Mouse (Mus musculus): ENCODE measurements around the gene Rims1. TPM values are rescaled to one million over a fixed set of nuclear protein-coding genes. Genes with fewer than 3 reads are reported as not detected.

Gene Rims1
- polyA plus RNA-seq, 1 experiment from 2014 or later = 2.0 TPM

DNA sequence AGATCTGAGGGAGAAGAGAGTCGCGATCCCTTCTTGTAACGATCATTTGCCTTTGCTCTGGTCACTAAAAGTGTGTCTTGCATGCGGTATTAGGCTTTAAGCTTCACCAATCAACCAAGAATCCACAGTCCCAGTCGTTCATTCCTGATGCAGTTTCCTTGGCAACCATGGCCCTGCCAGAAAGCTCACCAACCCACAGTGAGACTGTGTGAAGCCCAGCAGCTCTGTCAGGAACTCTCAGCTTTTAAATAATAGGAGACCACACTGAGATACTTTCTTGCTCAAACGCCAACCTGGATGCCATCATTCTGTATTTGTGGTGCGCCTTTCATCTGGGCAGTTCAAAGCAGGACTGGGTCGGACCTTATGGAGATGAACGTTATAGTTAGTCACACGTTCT is 539.3 kb downstream of the Rims1 start:
- 61% methylated on average over 10 of the region's 10 CpGs for WGBS

DNA sequence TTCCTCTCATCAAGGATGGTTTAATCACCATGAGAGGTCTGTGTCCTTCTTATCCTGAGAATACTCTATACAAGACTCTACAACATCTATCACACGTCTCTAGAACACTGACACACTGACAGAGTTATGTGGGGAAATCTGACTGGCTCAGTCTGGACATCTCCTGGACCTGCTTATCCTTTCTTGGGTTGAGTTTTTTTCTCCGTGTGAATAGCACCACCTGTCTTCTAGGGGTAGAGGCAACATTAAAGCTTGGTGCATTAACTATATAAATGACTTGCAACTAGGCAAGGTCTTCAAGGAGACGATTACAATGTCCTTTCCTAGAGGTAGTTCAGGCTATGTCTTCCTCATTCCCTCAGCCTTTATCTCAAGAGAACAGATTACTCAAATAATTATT is 540.3 kb downstream of the Rims1 start:
- Histone ChIP-seq H3K4me3 (ENCODE audit: low read length) (no peak overlapping the region), H3K36me3 (ENCODE audit: control insufficient read depth, insufficient read depth, low read length) (no peaks in the 10 kb centered on the region), H3K4me2 (ENCODE audit: low read depth, low read length) (no peak overlapping the region), H3K9ac (ENCODE audit: low read length) (no peak overlapping the region), H3K9me3 (ENCODE audit: control insufficient read depth, low read length) (no peaks in the 10 kb centered on the region), H3K4me1 (replicated peaks; ENCODE audit: control insufficient read depth, insufficient read depth, low read length) (0 out of 2 replicates have a peak, but pooled peaks cover 2% of the 10 kb centered on the region), H3K27me3 (ENCODE audit: control insufficient read depth, insufficient read depth, low read depth, low read length) (no peaks in the 10 kb centered on the region), H3K27ac (ENCODE audit: low read length) (no peak overlapping the region)
- ATAC-seq (ENCODE audit: low read depth) = no peak
- 54% methylated on average over 3 of the region's 3 CpGs for WGBS

More for the DNA sequence above, 539.3 kb downstream of the Rims1 start:
- Histone ChIP-seq H3K36me3 (ENCODE audit: control insufficient read depth, insufficient read depth, low read length) (no peaks in the 10 kb centered on the region), H3K9ac (ENCODE audit: low read length) (no peak overlapping the region), H3K27me3 (ENCODE audit: control insufficient read depth, insufficient read depth, low read depth, low read length) (no peaks in the 10 kb centered on the region), H3K4me1 (replicated peaks; ENCODE audit: control insufficient read depth, insufficient read depth, low read length) (0 out of 2 replicates have a peak, but pooled peaks cover 2% of the 10 kb centered on the region), H3K4me3 (ENCODE audit: low read length) (no peak overlapping the region), H3K9me3 (ENCODE audit: control insufficient read depth, low read length) (no peaks in the 10 kb centered on the region), H3K4me2 (ENCODE audit: low read depth, low read length) (no peak overlapping the region), H3K27ac (ENCODE audit: low read length) (no peak overlapping the region)
- no peak for ATAC-seq (ENCODE audit: low read depth)

DNA sequence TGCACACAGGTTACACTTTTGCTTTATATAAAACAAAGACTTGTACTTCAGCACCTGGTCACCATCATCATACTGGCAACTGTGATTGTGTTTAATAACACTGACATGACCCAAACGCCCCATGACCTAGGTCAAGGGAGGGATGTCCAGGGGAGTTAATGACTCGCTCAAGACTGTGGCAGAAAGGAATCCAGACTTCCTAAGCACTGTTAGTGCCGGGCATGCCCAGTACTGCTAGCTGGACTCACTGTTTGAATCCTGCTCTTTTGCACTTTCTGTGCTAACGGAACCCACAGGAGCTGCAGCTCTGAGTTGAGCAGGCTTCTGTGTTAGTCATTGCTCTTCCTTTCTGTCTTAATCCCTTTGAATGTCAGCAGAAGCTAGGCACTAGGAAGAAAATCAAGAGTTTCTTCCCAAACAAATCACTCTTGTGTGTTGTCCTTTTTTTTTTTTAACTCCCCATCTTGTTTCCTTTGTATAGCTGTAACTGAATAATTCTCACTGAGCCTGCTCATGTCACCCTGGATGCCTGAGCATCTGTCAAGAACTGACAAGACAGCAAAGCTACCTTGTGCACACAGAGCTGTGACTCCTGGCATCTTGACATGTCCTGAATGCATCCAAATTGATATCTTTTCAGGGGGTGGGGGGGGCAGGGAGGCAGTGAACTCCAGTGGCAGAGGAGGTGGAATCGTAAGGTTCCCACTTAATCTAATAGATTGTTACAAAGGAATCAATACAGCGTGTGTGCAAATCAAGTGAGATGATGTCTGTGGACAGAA is 543.4 kb downstream of the Rims1 start:
- Histone ChIP-seq H3K36me3 (ENCODE audit: control insufficient read depth, insufficient read depth, low read length) (no peaks in the 10 kb centered on the region), H3K4me3 (ENCODE audit: low read length) (no peak overlapping the region), H3K4me2 (ENCODE audit: low read depth, low read length) (no peak overlapping the region), H3K9ac (ENCODE audit: low read length) (no peak overlapping the region), H3K9me3 (ENCODE audit: control insufficient read depth, low read length) (no peaks in the 10 kb centered on the region), H3K27ac (ENCODE audit: low read length) (no peak overlapping the region), H3K27me3 (ENCODE audit: control insufficient read depth, insufficient read depth, low read depth, low read length) (no peaks in the 10 kb centered on the region), H3K4me1 (replicated peaks; ENCODE audit: control insufficient read depth, insufficient read depth, low read length) (no peaks in the 10 kb centered on the region)
- 45% methylated on average over 6 of the region's 6 CpGs for WGBS
- ATAC-seq (ENCODE audit: low read depth) = no peak

DNA sequence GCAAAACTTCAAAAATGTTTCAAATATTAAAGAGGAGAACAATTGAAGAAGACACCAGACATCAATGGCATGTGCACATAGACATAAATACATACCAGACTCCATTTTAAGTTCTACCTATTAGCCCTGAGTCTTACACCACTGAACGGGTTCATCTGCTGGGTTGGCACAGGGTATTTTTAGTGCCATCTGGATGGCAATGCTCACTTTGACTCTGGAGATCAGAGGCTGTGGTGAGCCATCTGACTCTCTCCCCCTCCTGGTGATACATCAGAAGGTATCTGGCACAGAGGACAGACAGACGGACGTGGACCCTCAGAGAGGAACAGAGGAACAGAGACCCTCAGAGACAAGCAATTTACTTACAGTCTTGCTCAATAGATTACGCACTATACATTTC is 544.1 kb downstream of the Rims1 start:
- Histone ChIP-seq H3K9ac (ENCODE audit: low read length) (no peak overlapping the region), H3K4me2 (ENCODE audit: low read depth, low read length) (no peak overlapping the region), H3K27ac (ENCODE audit: low read length) (no peak overlapping the region), H3K36me3 (ENCODE audit: control insufficient read depth, insufficient read depth, low read length) (no peaks in the 10 kb centered on the region), H3K27me3 (ENCODE audit: control insufficient read depth, insufficient read depth, low read depth, low read length) (no peaks in the 10 kb centered on the region), H3K4me1 (replicated peaks; ENCODE audit: control insufficient read depth, insufficient read depth, low read length) (no peaks in the 10 kb centered on the region), H3K9me3 (ENCODE audit: control insufficient read depth, low read length) (no peaks in the 10 kb centered on the region), H3K4me3 (ENCODE audit: low read length) (no peak overlapping the region)
- 89% methylated on average over 4 of the region's 4 CpGs for WGBS
- no peak for ATAC-seq (ENCODE audit: low read depth)

DNA sequence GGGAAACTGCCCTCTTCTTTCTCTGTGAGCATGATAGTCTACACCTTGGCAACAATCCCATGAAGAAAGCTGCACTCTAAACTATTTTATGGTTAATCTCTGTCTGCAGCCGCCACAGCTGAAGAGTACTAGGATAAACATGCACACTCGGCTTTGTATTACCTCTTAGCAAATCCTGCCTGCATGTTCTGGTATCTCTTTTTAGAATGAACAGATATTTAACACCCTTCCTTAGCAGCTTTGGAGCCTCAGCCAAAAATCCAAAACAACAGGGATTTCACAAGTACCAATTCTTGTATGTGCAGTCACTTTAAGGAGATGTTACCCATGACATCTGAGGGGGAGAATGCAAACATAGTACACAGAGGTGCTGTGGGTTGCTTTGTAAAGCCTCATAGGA is 545.5 kb downstream of the Rims1 start:
- Histone ChIP-seq H3K27ac (ENCODE audit: low read length) (no peak overlapping the region), H3K4me1 (replicated peaks; ENCODE audit: control insufficient read depth, insufficient read depth, low read length) (no peaks in the 10 kb centered on the region), H3K27me3 (ENCODE audit: control insufficient read depth, insufficient read depth, low read depth, low read length) (no peaks in the 10 kb centered on the region), H3K9me3 (ENCODE audit: control insufficient read depth, low read length) (no peaks in the 10 kb centered on the region), H3K36me3 (ENCODE audit: control insufficient read depth, insufficient read depth, low read length) (no peaks in the 10 kb centered on the region), H3K4me3 (ENCODE audit: low read length) (no peak overlapping the region), H3K9ac (ENCODE audit: low read length) (no peak overlapping the region), H3K4me2 (ENCODE audit: low read depth, low read length) (no peak overlapping the region)
- 51% methylated on average over 2 of the region's 2 CpGs for WGBS
- ATAC-seq (ENCODE audit: low read depth) = no peak

DNA sequence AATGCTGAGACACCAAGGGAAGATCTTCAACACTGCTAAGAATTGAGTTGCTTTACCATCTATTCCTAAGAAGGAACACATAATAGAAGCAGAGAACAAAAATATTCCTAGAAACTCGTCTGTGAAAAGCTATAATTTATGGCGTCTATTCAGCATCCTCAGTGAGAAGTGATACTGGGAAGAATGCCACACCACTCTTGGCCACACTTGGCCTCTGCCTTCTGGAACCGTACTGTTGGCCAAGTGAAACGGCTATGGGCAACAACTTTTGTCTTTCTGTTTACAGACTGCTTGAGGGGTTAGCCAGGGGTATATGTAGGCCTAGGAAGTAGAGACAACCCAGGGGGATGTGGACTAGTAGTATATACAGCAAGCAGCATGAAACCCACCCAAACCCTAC is 547.4 kb downstream of the Rims1 start:
- H3K4me1 ChIP-seq (replicated peaks; ENCODE audit: control insufficient read depth, insufficient read depth, low read length) = no peaks in the 10 kb centered on the region
- WGBS = 49% methylated on average over 4 of the region's 4 CpGs
- no peak overlapping the region for H3K4me2 ChIP-seq (ENCODE audit: low read depth, low read length)
- H3K4me3 ChIP-seq (ENCODE audit: low read length) = no peak overlapping the region
- no peak overlapping the region for H3K9ac ChIP-seq (ENCODE audit: low read length)
- H3K36me3 ChIP-seq (ENCODE audit: control insufficient read depth, insufficient read depth, low read length) = no peaks in the 10 kb centered on the region
- H3K9me3 ChIP-seq (ENCODE audit: control insufficient read depth, low read length) = no peaks in the 10 kb centered on the region
- no peaks in the 10 kb centered on the region for H3K27me3 ChIP-seq (ENCODE audit: control insufficient read depth, insufficient read depth, low read depth, low read length)
- no peak overlapping the region for H3K27ac ChIP-seq (ENCODE audit: low read length)
- no peak for ATAC-seq (ENCODE audit: low read depth)

DNA sequence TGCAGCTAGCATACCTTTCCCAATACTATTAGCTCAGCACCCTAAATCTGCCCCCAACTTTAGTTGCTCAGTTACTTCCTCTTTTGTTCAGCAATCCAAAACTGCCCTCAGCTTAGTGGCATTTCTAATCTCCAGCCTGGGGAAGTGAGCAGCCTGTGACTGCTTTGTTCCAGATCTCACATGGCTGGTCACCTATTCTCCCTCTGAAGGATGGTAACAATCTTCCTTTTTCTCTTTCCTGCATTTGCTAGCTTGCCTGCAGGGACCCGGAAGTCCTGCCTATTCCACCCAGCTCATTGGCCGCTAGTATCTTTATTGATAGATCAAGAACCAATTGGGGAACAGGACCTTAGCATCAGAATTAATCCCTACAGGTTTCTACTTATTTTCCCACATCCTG is 551.5 kb downstream of the Rims1 start:
- no peak for ATAC-seq (ENCODE audit: low read depth)
- Histone ChIP-seq H3K4me1 (replicated peaks; ENCODE audit: control insufficient read depth, insufficient read depth, low read length) (no peaks in the 10 kb centered on the region), H3K36me3 (ENCODE audit: control insufficient read depth, insufficient read depth, low read length) (no peaks in the 10 kb centered on the region), H3K4me3 (ENCODE audit: low read length) (no peak overlapping the region), H3K4me2 (ENCODE audit: low read depth, low read length) (no peak overlapping the region), H3K27ac (ENCODE audit: low read length) (no peak overlapping the region), H3K27me3 (ENCODE audit: control insufficient read depth, insufficient read depth, low read depth, low read length) (no peaks in the 10 kb centered on the region), H3K9ac (ENCODE audit: low read length) (no peak overlapping the region), H3K9me3 (ENCODE audit: control insufficient read depth, low read length) (no peaks in the 10 kb centered on the region)
- 91% methylated on average over 2 of the region's 2 CpGs for WGBS

DNA sequence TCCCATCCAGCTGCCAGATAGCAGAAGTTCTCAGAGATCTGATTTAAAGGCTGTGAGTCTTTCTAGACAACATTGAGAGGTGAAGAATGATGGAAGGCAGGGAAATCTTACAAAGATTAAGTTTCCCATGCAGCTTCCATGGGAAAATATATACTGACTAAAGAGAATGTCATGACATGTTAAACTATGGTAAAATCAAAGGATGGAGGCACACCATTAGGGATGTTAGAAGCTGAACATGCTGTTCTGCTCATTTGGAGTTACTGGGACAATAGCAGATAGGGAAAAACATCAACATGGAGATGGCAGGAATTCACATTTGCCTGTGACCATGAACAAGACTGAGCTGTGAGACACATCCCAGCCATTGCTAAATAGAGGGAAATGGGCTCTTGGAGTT is 552.9 kb downstream of the Rims1 start:
- ATAC-seq (ENCODE audit: low read depth) = peak; percentile 81

DNA sequence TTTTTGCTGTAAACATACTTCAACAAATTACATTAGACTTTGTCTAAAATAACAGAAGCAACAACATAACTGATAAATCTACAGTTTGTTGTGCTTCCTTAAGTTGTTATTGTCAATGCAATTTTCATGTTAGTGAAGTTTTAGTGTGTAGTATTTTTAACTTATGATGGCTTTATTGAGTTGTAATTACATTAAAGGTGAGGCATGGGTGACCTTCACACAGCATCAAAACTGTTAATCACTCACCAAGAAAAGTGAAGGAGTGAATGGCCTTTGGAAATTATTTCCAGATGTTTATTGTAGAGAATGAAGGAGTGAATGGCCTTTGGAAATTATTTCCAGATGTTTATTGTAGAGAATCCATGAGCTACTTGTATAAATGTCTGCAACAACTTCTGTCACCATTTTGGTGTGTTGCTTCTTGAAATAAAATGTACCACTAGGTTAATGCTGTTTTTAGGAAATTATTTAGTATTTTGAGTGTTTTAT is 556.9 kb downstream of the Rims1 start:
- H3K9me3 ChIP-seq (ENCODE audit: control insufficient read depth, low read length) = no peaks in the 10 kb centered on the region
- no peaks in the 10 kb centered on the region for H3K4me1 ChIP-seq (replicated peaks; ENCODE audit: control insufficient read depth, insufficient read depth, low read length)
- H3K27me3 ChIP-seq (ENCODE audit: control insufficient read depth, insufficient read depth, low read depth, low read length) = no peaks in the 10 kb centered on the region
- ATAC-seq (ENCODE audit: low read depth) = no peak
- no peak overlapping the region for H3K9ac ChIP-seq (ENCODE audit: low read length)
- no peaks in the 10 kb centered on the region for H3K36me3 ChIP-seq (ENCODE audit: control insufficient read depth, insufficient read depth, low read length)
- H3K4me2 ChIP-seq (ENCODE audit: low read depth, low read length) = no peak overlapping the region
- no peak overlapping the region for H3K27ac ChIP-seq (ENCODE audit: low read length)
- H3K4me3 ChIP-seq (ENCODE audit: low read length) = no peak overlapping the region

More for the DNA sequence above, 552.9 kb downstream of the Rims1 start:
- H3K36me3 ChIP-seq (ENCODE audit: control insufficient read depth, insufficient read depth, low read length) = no peaks in the 10 kb centered on the region
- no peak overlapping the region for H3K9ac ChIP-seq (ENCODE audit: low read length)
- no peaks in the 10 kb centered on the region for H3K9me3 ChIP-seq (ENCODE audit: control insufficient read depth, low read length)
- no peak overlapping the region for H3K27ac ChIP-seq (ENCODE audit: low read length)
- H3K4me2 ChIP-seq (ENCODE audit: low read depth, low read length) = no peak overlapping the region
- no peaks in the 10 kb centered on the region for H3K4me1 ChIP-seq (replicated peaks; ENCODE audit: control insufficient read depth, insufficient read depth, low read length)
- no peaks in the 10 kb centered on the region for H3K27me3 ChIP-seq (ENCODE audit: control insufficient read depth, insufficient read depth, low read depth, low read length)
- no peak overlapping the region for H3K4me3 ChIP-seq (ENCODE audit: low read length)
